Mouse (Mus musculus) stomach, postnatal 0 days (tissue): ENCODE data around the gene D630036H23Rik. TPM values are rescaled to one million over a fixed set of nuclear protein-coding genes. Genes with fewer than 3 reads are reported as not detected.

Source experiments
- ATAC-seq: fragments of 200-750 bp; cut with Nextera tagmentation; 2 replicates; pipeline ENCODE4 v1.8.0; 2017; ENCODE audit not compliant: low FRiP score, low TSS enrichment
- DNase-seq: peaks from one replicate; pipeline ENCODE4 v3.0.0-alpha.2; 2016; ENCODE audit warnings: low spot score
- H3K27ac ChIP-seq: fragments of 300-500 bp; sonication (generic); replicated peaks from 2 replicates; pipeline ENCODE4 v1.5.1; 2014; ENCODE audit warnings: mild to moderate bottlenecking, control low read depth
- H3K27me3 ChIP-seq: fragments of 300-500 bp; sonication (generic); 2 replicates; pipeline ENCODE4 v1.6.1; 2014; ENCODE audit warnings: low read length; ENCODE audit not compliant: control insufficient read depth, insufficient read depth
- H3K36me3 ChIP-seq: fragments of 300-500 bp; sonication (generic); 2 replicates; pipeline ENCODE4 v1.6.1; 2014; ENCODE audit warnings: low read length, mixed read lengths; ENCODE audit not compliant: control insufficient read depth, insufficient read depth
- H3K4me1 ChIP-seq: fragments of 300-500 bp; sonication (generic); replicated peaks from 2 replicates; pipeline ENCODE4 v1.6.1; 2014; ENCODE audit warnings: antibody characterized with exemption; ENCODE audit not compliant: control insufficient read depth, insufficient read depth
- H3K4me2 ChIP-seq: fragments of 300-500 bp; sonication (generic); replicated peaks from 2 replicates; pipeline ENCODE4 v1.6.1; 2014; ENCODE audit warnings: low read depth, mild to moderate bottlenecking, control low read depth, moderate library complexity
- H3K4me3 ChIP-seq: fragments of 300-500 bp; sonication (generic); 2 replicates; pipeline ENCODE4 v1.5.1; 2014; ENCODE audit warnings: low read depth, low read length, control low read depth
- H3K9ac ChIP-seq: fragments of 300-500 bp; sonication (generic); 2 replicates; pipeline ENCODE4 v1.6.1; 2014; ENCODE audit warnings: mild to moderate bottlenecking, low read length, control low read depth, mixed read lengths
- H3K9me3 ChIP-seq: fragments of 300-500 bp; sonication (generic); 2 replicates; pipeline ENCODE4 v1.6.1; 2016; ENCODE audit warnings: low read length; ENCODE audit not compliant: control insufficient read depth
- CTCF ChIP-seq: IDR thresholded peaks from 2 replicates; pipeline ENCODE4 v1.5.1; 2016; ENCODE audit warnings: antibody characterized with exemption, low read depth, mild to moderate bottlenecking, moderate library complexity
- EP300 ChIP-seq: optimal IDR thresholded peaks from 2 replicates; pipeline ENCODE3; 2016; ENCODE audit warnings: antibody characterized with exemption
- WGBS: fragments of 180-500 bp; shearing (Covaris S2); extraction: QIAGEN DNeasy Blood & Tissue Kit; methylation state at CpG from one replicate; pipeline ENCODE4 v1.1.7; 2014; 5-methylcytosine and 5-hydroxymethylcytosine counted together
- polyA plus RNA-seq: library from polyadenylated mRNA; unstranded; fragments of >200 nt; fragmentation: Nextera tagmentation; extraction: Ambion mirVana; gene quantifications from 2 replicates; pipeline ENCODE4 v1.2.1, GENCODE M21; 2015

The D630036H23Rik gene
- polyA plus RNA-seq, result 3.1 and 3.7 TPM in 2 replicates

- WGBS, result under 1% methylated on average over 64 of the region's 64 CpGs
- Histone ChIP-seq H3K36me3 (no peaks in the 10 kb centered on the region), H3K9ac (peak within 1 kb of the TSS; percentile 97), H3K27me3 (no peaks in the 10 kb centered on the region), H3K4me1 (peaks cover 3% of the 10 kb centered on the region; the same call in 1 of the 2 replicates), H3K27ac (peak within 1 kb of the TSS; percentile 98), H3K4me3 (peak within 1 kb of the TSS; percentile 66), H3K4me2 (peak within 1 kb of the TSS; percentile 78), H3K9me3 (no peaks in the 10 kb centered on the region)
- ATAC-seq (peak; percentile 97), DNase-seq (peak; percentile 92)
- no peak for TF ChIP-seq EP300
- TF ChIP-seq CTCF, result peak; percentile 28
Measured at GRCm38 (mm10) chr12:36381441-36382340, at the start of gene D630036H23Rik, which contains the start of gene Ispd. TSS of gene D630036H23Rik (minus strand) at chr12:36382181. TSS of gene Ispd (plus strand) at chr12:36381450.

- H3K27ac ChIP-seq, result no peak overlapping the region
- ATAC-seq, result peak; percentile 64; the same call in 1 of the 2 replicates
Measured at GRCm38 (mm10) chr12:36426163-36427045, 44.4 kb upstream of the D630036H23Rik start.

GRCm38 (mm10) chr12:36425258-36425657, 43.3 kb upstream of the D630036H23Rik start:
- no peak overlapping the region for H3K27ac ChIP-seq
- TF ChIP-seq EP300 (no peak), CTCF (no peak)
- no peaks in the 10 kb centered on the region for H3K9me3 ChIP-seq
- H3K4me1 ChIP-seq, result no peaks in the 10 kb centered on the region
- no peak overlapping the region for H3K4me2 ChIP-seq
- DNase-seq (no peak), ATAC-seq (no peak)
- H3K36me3 ChIP-seq, result no peaks in the 10 kb centered on the region
- no peak overlapping the region for H3K4me3 ChIP-seq
- H3K9ac ChIP-seq, result no peak overlapping the region
- no peaks in the 10 kb centered on the region for H3K27me3 ChIP-seq
- WGBS, result 91% methylated on average over 7 of the region's 7 CpGs

More at GRCm38 (mm10) chr12:36426163-36427045, 44.4 kb upstream of the D630036H23Rik start:
- H3K4me2 ChIP-seq, result no peak overlapping the region
- no peak for TF ChIP-seq CTCF
- TF ChIP-seq EP300, result no peak
- 46% methylated on average over 15 of the region's 15 CpGs for WGBS
- no peaks in the 10 kb centered on the region for H3K9me3 ChIP-seq
- H3K36me3 ChIP-seq, result no peaks in the 10 kb centered on the region
- H3K4me3 ChIP-seq, result no peak overlapping the region
- H3K9ac ChIP-seq, result no peak overlapping the region
- no peaks in the 10 kb centered on the region for H3K27me3 ChIP-seq
- DNase-seq, result no peak
- no peaks in the 10 kb centered on the region for H3K4me1 ChIP-seq

- no peaks in the 10 kb centered on the region for H3K27me3 ChIP-seq
- no peaks in the 10 kb centered on the region for H3K36me3 ChIP-seq
- no peaks in the 10 kb centered on the region for H3K4me1 ChIP-seq
- DNase-seq (no peak), ATAC-seq (no peak)
- 64% methylated on average over 10 of the region's 10 CpGs for WGBS
- no peak overlapping the region for H3K4me2 ChIP-seq
- no peak overlapping the region for H3K9ac ChIP-seq
- no peak overlapping the region for H3K27ac ChIP-seq
- no peak for TF ChIP-seq CTCF
- TF ChIP-seq EP300, result no peak
- H3K9me3 ChIP-seq, result no peaks in the 10 kb centered on the region
- no peak overlapping the region for H3K4me3 ChIP-seq
Measured at GRCm38 (mm10) chr12:36423677-36424076, 41.7 kb upstream of the D630036H23Rik start.

- H3K4me1 ChIP-seq, result no peaks in the 10 kb centered on the region
- 33% methylated on average over 2 of the region's 2 CpGs for WGBS
- no peaks in the 10 kb centered on the region for H3K36me3 ChIP-seq
- ATAC-seq (no peak), DNase-seq (no peak)
- TF ChIP-seq EP300 (no peak), CTCF (no peak)
- H3K27me3 ChIP-seq, result no peaks in the 10 kb centered on the region
- H3K27ac ChIP-seq, result no peak overlapping the region
- no peaks in the 10 kb centered on the region for H3K9me3 ChIP-seq
- no peak overlapping the region for H3K4me3 ChIP-seq
- H3K9ac ChIP-seq, result no peak overlapping the region
- no peak overlapping the region for H3K4me2 ChIP-seq
Measured at GRCm38 (mm10) chr12:36395115-36395514, 13.1 kb upstream of the D630036H23Rik start.
